Mouse (Mus musculus) MEL (cell line): Measurements from ENCODE around the gene Zfp651. TPM values are rescaled to one million over a fixed set of nuclear protein-coding genes. Genes with fewer than 3 reads are reported as not detected.

Source experiments
- DNase-seq: peaks from one replicate; pipeline ENCODE4 v3.0.0; 2011; ENCODE audit warnings: low read depth, low spot score
- H3K27ac ChIP-seq: 2 replicates; pipeline ENCODE4 v1.5.1; 2012; ENCODE audit warnings: low read depth, mild to moderate bottlenecking, control low read depth, low read length, moderate library complexity; ENCODE audit not compliant: control insufficient read depth
- H3K27me3 ChIP-seq, 2 experiments: fragments of 150-350 bp in 1 of 2; sonication (generic) in 1 of 2; 2 replicates each; pipeline ENCODE4 v1.6.1; 2012; ENCODE audit warnings: low read length in 2 of 2, mild to moderate bottlenecking in 2 of 2, improper control_type of control experiment in 1 of 2, moderate library complexity in 1 of 2; ENCODE audit not compliant: insufficient read depth in 2 of 2, control insufficient read depth in 1 of 2
- H3K36me3 ChIP-seq, 2 experiments: 2 replicates each; pipeline ENCODE4 v1.6.1; 2012 to 2014; ENCODE audit warnings: low read length in 2 of 2, improper control_type of control experiment in 1 of 2, inconsistent platforms in 1 of 2, mild to moderate bottlenecking in 1 of 2; ENCODE audit not compliant: insufficient read depth in 2 of 2, control insufficient read depth in 1 of 2
- H3K4me1 ChIP-seq, 2 experiments: fragments of 150-350 bp in 1 of 2; sonication (generic) in 1 of 2; 2 replicates each; pipeline ENCODE4 v1.6.1; 2012; ENCODE audit warnings: low read length in 2 of 2, improper control_type of control experiment in 1 of 2, mild to moderate bottlenecking in 1 of 2; ENCODE audit not compliant: insufficient read depth in 2 of 2, control insufficient read depth in 1 of 2
- H3K4me3 ChIP-seq, 2 experiments: fragments of 150-350 bp in 1 of 2; sonication (generic) in 1 of 2; 2 replicates each; pipeline ENCODE4 v1.5.1; 2012; ENCODE audit warnings: low read depth in 2 of 2, low read length in 2 of 2, mild to moderate bottlenecking in 2 of 2, moderate library complexity in 2 of 2, control low read depth in 1 of 2, improper control_type of control experiment in 1 of 2; ENCODE audit not compliant: control insufficient read depth in 1 of 2, insufficient read depth in 1 of 2
- H3K79me2 ChIP-seq: 2 replicates; pipeline ENCODE4 v1.6.1; 2012; ENCODE audit warnings: mild to moderate bottlenecking, low read length, moderate library complexity; ENCODE audit not compliant: control insufficient read depth, poor library complexity, insufficient read depth
- H3K9ac ChIP-seq: 2 replicates; pipeline ENCODE4 v1.6.1; 2012; ENCODE audit warnings: low read depth, mild to moderate bottlenecking, control low read depth, low read length, moderate library complexity; ENCODE audit not compliant: control insufficient read depth, poor library complexity, severe bottlenecking
- H3K9me3 ChIP-seq: fragments of 150-350 bp; sonication (generic); replicated peaks from 2 replicates; pipeline ENCODE4 v1.6.1; 2012; ENCODE audit warnings: mild to moderate bottlenecking, low read length, improper control_type of control experiment, moderate library complexity; ENCODE audit not compliant: insufficient read depth
- CHD2 ChIP-seq: IDR thresholded peaks from 2 replicates; pipeline ENCODE4 v1.6.1; 2011; ENCODE audit warnings: low read length, improper control_type of control experiment
- ELF1 ChIP-seq: IDR thresholded peaks from 2 replicates; pipeline ENCODE4 v1.6.1; 2014; ENCODE audit warnings: low read depth, mild to moderate bottlenecking, inconsistent platforms, low read length, improper control_type of control experiment, moderate library complexity
- ETS1 ChIP-seq: IDR thresholded peaks from 2 replicates; pipeline ENCODE4 v1.6.1; 2012; ENCODE audit warnings: low read depth, mild to moderate bottlenecking, inconsistent platforms, low read length, improper control_type of control experiment, moderate library complexity
- GATA1 ChIP-seq: IDR thresholded peaks from 2 replicates; pipeline ENCODE4 v1.6.1; 2011; ENCODE audit warnings: low read depth, low read length, improper control_type of control experiment
- HCFC1 ChIP-seq: IDR thresholded peaks from 2 replicates; pipeline ENCODE4 v1.6.1; 2012; ENCODE audit warnings: low read depth, mild to moderate bottlenecking, inconsistent platforms, low read length, improper control_type of control experiment, moderate library complexity
- JUND ChIP-seq: IDR thresholded peaks from 2 replicates; pipeline ENCODE4 v1.6.1; 2011; ENCODE audit warnings: low read depth, mild to moderate bottlenecking, improper control_type of control experiment, low read length
- MAFK ChIP-seq: IDR thresholded peaks from 2 replicates; pipeline ENCODE4 v1.6.1; 2011; ENCODE audit warnings: low read depth, mild to moderate bottlenecking, low read length, improper control_type of control experiment, borderline replicate concordance
- MAX ChIP-seq: IDR thresholded peaks from 2 replicates; pipeline ENCODE4 v1.6.1; 2011; ENCODE audit warnings: low read length, improper control_type of control experiment
- MAZ ChIP-seq: IDR thresholded peaks from 2 replicates; pipeline ENCODE4 v1.6.1; 2012; ENCODE audit warnings: low read depth, mild to moderate bottlenecking, inconsistent platforms, low read length, improper control_type of control experiment
- MYB ChIP-seq: IDR thresholded peaks from 2 replicates; pipeline ENCODE4 v1.6.1; 2011; ENCODE audit warnings: mild to moderate bottlenecking, low read depth, low read length, improper control_type of control experiment
- MYC ChIP-seq: IDR thresholded peaks from 2 replicates; pipeline ENCODE4 v1.6.1; 2011; ENCODE audit warnings: low read depth, mild to moderate bottlenecking, low read length, improper control_type of control experiment, moderate library complexity
- NELFE ChIP-seq: IDR thresholded peaks from 2 replicates; pipeline ENCODE4 v1.6.1; 2011; ENCODE audit warnings: low read depth, low read length, improper control_type of control experiment
- NRF1 ChIP-seq: IDR thresholded peaks from 2 replicates; pipeline ENCODE4 v1.6.1; 2014; ENCODE audit warnings: low read depth, mild to moderate bottlenecking, inconsistent platforms, low read length, improper control_type of control experiment, moderate library complexity; ENCODE audit not compliant: poor library complexity, insufficient read depth, severe bottlenecking
- POLR2A ChIP-seq, 2 experiments: IDR thresholded peaks; 2 replicates each; pipeline ENCODE4 v1.6.1; 2011 to 2012; ENCODE audit warnings: low read length in 2 of 2, mild to moderate bottlenecking in 2 of 2, control low read depth in 1 of 2, improper control_type of control experiment in 1 of 2, low read depth in 1 of 2, moderate library complexity in 1 of 2; ENCODE audit not compliant: control insufficient read depth in 1 of 2, insufficient read depth in 1 of 2, poor library complexity in 1 of 2
- RAD21 ChIP-seq: IDR thresholded peaks from 2 replicates; pipeline ENCODE4 v1.6.1; 2011; ENCODE audit warnings: mild to moderate bottlenecking, low read depth, low read length, improper control_type of control experiment
- RCOR1 ChIP-seq: IDR thresholded peaks from 2 replicates; pipeline ENCODE4 v1.6.1; 2012; ENCODE audit warnings: low read depth, mild to moderate bottlenecking, inconsistent platforms, low read length, improper control_type of control experiment
- SMC3 ChIP-seq: IDR thresholded peaks from 2 replicates; pipeline ENCODE4 v1.6.1; 2011; ENCODE audit warnings: low read depth, low read length, improper control_type of control experiment
- TBP ChIP-seq: IDR thresholded peaks from 2 replicates; pipeline ENCODE4 v1.8.0; 2011; ENCODE audit warnings: low read depth, low read length, improper control_type of control experiment
- USF1 ChIP-seq: IDR thresholded peaks from 2 replicates; pipeline ENCODE4 v1.6.1; 2014; ENCODE audit warnings: low read depth, mild to moderate bottlenecking, inconsistent platforms, low read length, improper control_type of control experiment, moderate library complexity
- USF2 ChIP-seq, 2 experiments: IDR thresholded peaks; 2 replicates each; pipeline ENCODE4 v1.6.1; 2011 to 2012; ENCODE audit warnings: improper control_type of control experiment in 2 of 2, low read length in 2 of 2, borderline replicate concordance in 1 of 2, inconsistent platforms in 1 of 2, low read depth in 1 of 2, mild to moderate bottlenecking in 1 of 2; ENCODE audit not compliant: insufficient read depth in 1 of 2
- ZC3H11A ChIP-seq: IDR thresholded peaks from 2 replicates; pipeline ENCODE4 v1.6.1; 2012; ENCODE audit warnings: low read depth, mild to moderate bottlenecking, inconsistent platforms, low read length, improper control_type of control experiment
- ZMIZ1 ChIP-seq: IDR thresholded peaks from 2 replicates; pipeline ENCODE4 v1.6.1; 2012; ENCODE audit warnings: low read depth, mild to moderate bottlenecking, inconsistent platforms, low read length, improper control_type of control experiment, moderate library complexity
- ZNF384 ChIP-seq: IDR thresholded peaks from 2 replicates; pipeline ENCODE4 v1.6.1; 2012; ENCODE audit warnings: low read depth, mild to moderate bottlenecking, inconsistent platforms, low read length, improper control_type of control experiment
- polyA plus RNA-seq, 2 experiments: library from polyadenylated mRNA; stranded (reverse) in 1 of 2; unstranded in 1 of 2; fragments of >175 nt in 1 of 2; fragments of >200 nt in 1 of 2; gene quantifications; 2 replicates each; pipeline versions ENCODE4 v1.2.1 to v1.2.4; 2012; ENCODE audit warnings: low replicate concordance in 2 of 2, low read depth in 1 of 2; ENCODE audit not compliant: insufficient read length in 2 of 2, insufficient read depth in 1 of 2, missing spikeins in 1 of 2
- total RNA-seq: library from RNA; depleted of rRNA; stranded (reverse); fragments of 300-350 nt; gene quantifications from 2 replicates; pipeline ENCODE4 v1.2.3, GENCODE M21; 2012

Gene Zfp651
- total and polyA plus RNA-seq, 3 experiments, result 0.07 to 0.12 TPM; not detected in 1

GRCm38 (mm10) chr9:121785261-121785660, 26.1 kb downstream of the Zfp651 start:
- Histone ChIP-seq H3K9me3 (no peaks in the 10 kb centered on the region), H3K4me1 (no peaks in the 10 kb centered on the region), H3K27ac (no peak overlapping the region), H3K36me3 (no peaks in the 10 kb centered on the region), H3K9ac (no peak overlapping the region), H3K27me3 (no peaks in the 10 kb centered on the region), H3K79me2 (no peaks in the 10 kb centered on the region), H3K4me3 (no peak overlapping the region)
- TF ChIP-seq GATA1, result no peak
- no peak for TF ChIP-seq MAZ
- TF ChIP-seq USF2 (IDR thresholded peaks at IDR 0.05; ENCODE audit: borderline replicate concordance in 1 of 2, insufficient read depth in 1 of 2, low read depth in 1 of 2, low read length in 2 of 2), result no peak
- TF ChIP-seq POLR2A (IDR thresholded peaks at IDR 0.05; ENCODE audit: control insufficient read depth in 1 of 2, insufficient read depth in 1 of 2, low read depth in 1 of 2, low read length in 2 of 2, poor library complexity in 1 of 2), result no peak
- no peak for TF ChIP-seq ELF1
- TF ChIP-seq CHD2, result no peak
- no peak for TF ChIP-seq NRF1
- no peak for TF ChIP-seq ZMIZ1
- TF ChIP-seq MAFK, result no peak
- TF ChIP-seq HCFC1, result no peak
- TF ChIP-seq MYB, result no peak
- no peak for TF ChIP-seq NELFE
- TF ChIP-seq ETS1, result no peak
- TF ChIP-seq RAD21, result no peak
- no peak for DNase-seq

- H3K79me2 ChIP-seq, result no peaks in the 10 kb centered on the region
- no peaks in the 10 kb centered on the region for H3K9me3 ChIP-seq
- H3K27ac ChIP-seq, result no peak overlapping the region
- TF ChIP-seq ZC3H11A (no peak), USF2 (IDR thresholded peaks at IDR 0.05; ENCODE audit: borderline replicate concordance in 1 of 2, insufficient read depth in 1 of 2, low read depth in 1 of 2, low read length in 2 of 2) (no peak), ZNF384 (no peak), GATA1 (no peak), NRF1 (no peak), TBP (no peak), RCOR1 (no peak), NELFE (no peak), ZMIZ1 (no peak), ETS1 (no peak), SMC3 (no peak), MAX (no peak), MYC (no peak), JUND (no peak), USF1 (no peak)
- no peaks in the 10 kb centered on the region for H3K36me3 ChIP-seq
- no peak overlapping the region for H3K4me3 ChIP-seq
- DNase-seq, result no peak
- H3K27me3 ChIP-seq, result no peaks in the 10 kb centered on the region
- H3K4me1 ChIP-seq, result no peaks in the 10 kb centered on the region
- H3K9ac ChIP-seq, result no peak overlapping the region
Measured at GRCm38 (mm10) chr9:121786359-121786758, 27.2 kb downstream of the Zfp651 start.
